Mouse (Mus musculus) neural tube, embryonic 11.5 days (tissue): ENCODE results near the gene Cdh23. TPM values are rescaled to one million over a fixed set of nuclear protein-coding genes. Genes with fewer than 3 reads are reported as not detected.

Experiments
- ATAC-seq: fragments of 200-750 bp; cut with Nextera tagmentation; 2 replicates; pipeline ENCODE4 v1.8.0; 2017; ENCODE audit warnings: moderate number of reproducible peaks, mild to moderate bottlenecking, moderate TSS enrichment, moderate library complexity; ENCODE audit not compliant: insufficient read depth, low FRiP score, low TSS enrichment
- DNase-seq: peaks from one replicate; pipeline ENCODE4 v3.0.0-alpha.2; 2015; ENCODE audit warnings: low spot score
- H3K27ac ChIP-seq: fragments of 300-500 bp; sonication (generic); 2 replicates; pipeline ENCODE4 v1.5.1; 2014; ENCODE audit warnings: low read depth, mild to moderate bottlenecking, low read length
- H3K27me3 ChIP-seq: fragments of 300-500 bp; sonication (generic); 2 replicates; pipeline ENCODE4 v1.6.1; 2014; ENCODE audit warnings: mild to moderate bottlenecking, low read length, mixed read lengths; ENCODE audit not compliant: control insufficient read depth, insufficient read depth
- H3K36me3 ChIP-seq: fragments of 300-500 bp; sonication (generic); 2 replicates; pipeline ENCODE4 v1.6.1; 2014; ENCODE audit warnings: mild to moderate bottlenecking, low read length, moderate library complexity, mixed read lengths; ENCODE audit not compliant: control insufficient read depth, insufficient read depth
- H3K4me1 ChIP-seq: fragments of 300-500 bp; sonication (generic); 2 replicates; pipeline ENCODE4 v1.6.1; 2014; ENCODE audit warnings: low read length, mixed read lengths; ENCODE audit not compliant: control insufficient read depth, insufficient read depth
- H3K4me2 ChIP-seq: fragments of 300-500 bp; sonication (generic); 2 replicates; pipeline ENCODE4 v1.6.1; 2014; ENCODE audit warnings: low read depth, mild to moderate bottlenecking, moderate library complexity
- H3K4me3 ChIP-seq: fragments of 300-500 bp; sonication (generic); 2 replicates; pipeline ENCODE4 v1.5.1; 2014; ENCODE audit warnings: low read depth, low read length
- H3K9ac ChIP-seq: fragments of 300-500 bp; sonication (generic); 2 replicates; pipeline ENCODE4 v1.6.1; 2014; ENCODE audit warnings: mild to moderate bottlenecking, low read length
- H3K9me3 ChIP-seq: fragments of 300-500 bp; sonication (generic); 2 replicates; pipeline ENCODE4 v1.6.1; 2016; ENCODE audit warnings: low read length; ENCODE audit not compliant: control insufficient read depth
- WGBS: fragments of 180-500 bp; shearing (Covaris S2); extraction: QIAGEN DNeasy Blood & Tissue Kit; methylation state at CpG from one replicate; pipeline ENCODE4 v1.1.7; 2014; 5-methylcytosine and 5-hydroxymethylcytosine counted together
- polyA plus RNA-seq: library from polyadenylated mRNA; unstranded; fragments of >200 nt; fragmentation: Nextera tagmentation; extraction: Ambion mirVana; gene quantifications from 2 replicates; pipeline ENCODE4 v1.2.1, GENCODE M21; 2014

Gene Cdh23
- polyA plus RNA-seq, 1 experiment from 2014 or later: 0.50 TPM

DNA sequence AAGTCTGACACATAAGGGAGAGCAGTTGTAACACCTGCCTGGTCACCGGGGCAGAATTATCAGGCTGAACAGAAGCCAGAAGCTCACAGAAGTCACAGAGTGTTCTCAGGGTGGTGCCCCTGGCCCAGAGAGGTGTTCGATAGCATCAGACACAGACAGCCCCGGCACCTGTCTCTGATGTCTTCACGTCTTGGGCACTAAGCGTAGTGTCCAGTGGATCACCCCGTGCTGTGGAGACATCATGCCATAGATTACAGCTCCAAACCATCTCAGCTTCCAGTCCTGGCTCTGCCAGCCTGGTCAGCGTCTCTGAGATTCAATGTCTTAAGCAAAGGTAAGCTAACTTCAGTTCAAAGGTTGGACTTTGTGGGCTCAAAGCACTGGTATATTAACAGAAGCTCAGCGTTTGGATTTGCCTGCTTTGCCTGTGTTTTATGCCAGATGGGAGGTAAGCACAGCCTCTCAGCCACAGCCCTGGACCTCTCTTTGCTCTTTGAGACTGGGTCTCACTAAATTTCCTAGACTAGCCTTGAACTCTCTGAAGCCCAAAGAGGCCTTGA, 429.4 kb downstream of the Cdh23 start:
- ATAC-seq: no peak
- 92% methylated on average over 8 of the region's 8 CpGs for WGBS
- Histone ChIP-seq H3K4me2 (no peak overlapping the region), H3K27me3 (no peaks in the 10 kb centered on the region), H3K9me3 (no peaks in the 10 kb centered on the region), H3K36me3 (no peaks in the 10 kb centered on the region), H3K4me1 (no peaks in the 10 kb centered on the region), H3K9ac (no peak overlapping the region), H3K27ac (no peak overlapping the region), H3K4me3 (no peak overlapping the region)
- DNase-seq: no peak

DNA sequence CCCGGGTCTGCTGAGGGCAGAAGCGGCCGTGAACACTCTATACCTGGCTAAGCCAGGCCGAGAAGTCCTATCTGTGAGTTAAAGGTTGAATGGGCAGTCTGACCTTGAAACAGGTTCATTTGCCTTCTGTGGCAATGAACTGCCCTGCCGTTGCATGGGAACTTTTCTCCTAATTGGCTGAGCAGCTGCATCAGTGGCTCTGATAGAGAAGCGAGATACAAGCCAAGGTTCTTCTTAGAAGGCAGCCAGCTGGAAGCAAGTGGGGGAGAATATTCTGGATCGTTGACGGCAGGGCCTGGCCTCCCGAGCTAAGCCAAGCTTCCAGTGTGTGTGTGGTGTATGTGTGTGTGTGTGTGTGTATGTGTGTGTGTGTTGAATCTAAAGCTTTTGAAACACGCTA, 431.0 kb downstream of the Cdh23 start:
- H3K27me3 ChIP-seq: no peaks in the 10 kb centered on the region
- H3K9ac ChIP-seq: no peak overlapping the region
- ATAC-seq (no peak), DNase-seq (no peak)
- no peaks in the 10 kb centered on the region for H3K36me3 ChIP-seq
- no peaks in the 10 kb centered on the region for H3K4me1 ChIP-seq
- H3K4me3 ChIP-seq: no peak overlapping the region
- 88% methylated on average over 10 of the region's 10 CpGs for WGBS
- no peak overlapping the region for H3K4me2 ChIP-seq
- no peak overlapping the region for H3K27ac ChIP-seq
- no peaks in the 10 kb centered on the region for H3K9me3 ChIP-seq

DNA sequence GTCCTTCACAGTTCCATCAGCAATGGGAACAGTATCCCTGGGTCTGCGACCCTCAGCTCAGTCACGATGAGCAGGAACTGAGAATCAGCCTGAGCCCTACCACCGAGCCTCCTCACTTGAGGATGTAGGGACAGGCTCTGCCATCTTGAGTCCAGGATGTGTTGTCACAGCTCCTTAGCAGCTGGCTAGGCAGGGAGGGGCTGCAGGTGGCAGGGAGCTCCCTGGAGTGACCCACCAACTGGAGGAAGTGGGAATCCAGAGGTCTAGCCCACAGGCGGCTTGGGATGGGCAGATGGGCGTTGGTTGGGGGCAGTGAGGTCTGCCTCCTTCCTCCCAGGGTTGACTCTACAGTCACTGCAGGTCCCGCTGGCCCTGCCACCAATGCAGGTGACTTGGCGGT, 432.9 kb downstream of the Cdh23 start:
- H3K4me2 ChIP-seq: no peak overlapping the region
- DNase-seq: no peak
- H3K4me3 ChIP-seq: no peak overlapping the region
- H3K36me3 ChIP-seq: no peaks in the 10 kb centered on the region
- no peak overlapping the region for H3K27ac ChIP-seq
- no peak for ATAC-seq
- 79% methylated on average over 7 of the region's 7 CpGs for WGBS
- no peaks in the 10 kb centered on the region for H3K4me1 ChIP-seq
- H3K9me3 ChIP-seq: no peaks in the 10 kb centered on the region
- no peak overlapping the region for H3K9ac ChIP-seq
- no peaks in the 10 kb centered on the region for H3K27me3 ChIP-seq

DNA sequence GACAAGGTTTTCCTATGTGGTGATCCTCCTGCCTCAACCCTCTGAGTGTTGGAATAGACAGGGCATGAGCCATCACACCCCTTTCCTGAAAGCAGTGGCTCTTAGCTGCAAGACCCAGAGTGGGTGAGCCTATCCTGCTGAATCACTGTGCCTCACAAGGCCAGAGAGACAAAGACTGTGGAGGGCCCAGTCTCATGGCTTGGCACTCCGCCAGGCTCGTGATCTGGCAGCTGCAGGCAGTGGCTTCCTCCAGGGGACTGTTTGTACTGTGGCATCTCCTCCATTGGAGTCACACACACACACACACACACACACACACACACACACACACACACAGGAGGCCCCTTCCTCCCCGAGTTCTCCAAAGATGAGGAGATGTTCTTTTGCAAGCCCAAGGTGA, 433.9 kb downstream of the Cdh23 start:
- Histone ChIP-seq H3K27me3 (no peaks in the 10 kb centered on the region), H3K9ac (no peak overlapping the region), H3K4me2 (no peak overlapping the region), H3K4me1 (no peaks in the 10 kb centered on the region), H3K9me3 (no peaks in the 10 kb centered on the region), H3K4me3 (no peak overlapping the region), H3K27ac (no peak overlapping the region), H3K36me3 (no peaks in the 10 kb centered on the region)
- WGBS: 78% methylated on average over 3 of the region's 3 CpGs
- DNase-seq (peak; percentile 72), ATAC-seq (peak; percentile 60; the same call in 1 of the 2 replicates)

DNA sequence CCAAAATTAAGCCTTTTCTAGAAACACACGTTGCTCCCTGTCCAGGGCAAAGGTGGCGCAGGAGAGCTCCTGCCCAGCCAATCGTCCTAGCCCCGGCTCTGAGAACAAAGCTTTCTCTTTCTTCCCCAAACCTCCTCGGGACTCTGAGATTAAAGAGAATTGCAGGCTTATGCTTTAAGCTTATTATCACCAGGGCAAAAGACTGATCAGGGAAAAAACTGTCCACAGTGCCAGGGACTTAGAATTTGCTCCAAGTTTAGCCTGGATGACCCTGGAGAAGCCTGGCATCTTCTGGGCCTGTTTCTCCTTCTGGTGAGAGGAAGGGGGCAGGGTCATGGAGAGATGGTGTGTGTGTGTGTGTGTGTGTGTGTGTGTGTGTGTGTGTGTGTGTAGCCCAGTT, 434.8 kb downstream of the Cdh23 start:
- WGBS: 38% methylated on average over 5 of the region's 5 CpGs
- no peak overlapping the region for H3K4me2 ChIP-seq
- H3K9me3 ChIP-seq: no peaks in the 10 kb centered on the region
- H3K27ac ChIP-seq: no peak overlapping the region
- H3K36me3 ChIP-seq: no peaks in the 10 kb centered on the region
- no peaks in the 10 kb centered on the region for H3K27me3 ChIP-seq
- DNase-seq (no peak), ATAC-seq (no peak)
- no peak overlapping the region for H3K9ac ChIP-seq
- H3K4me1 ChIP-seq: no peaks in the 10 kb centered on the region
- H3K4me3 ChIP-seq: no peak overlapping the region

DNA sequence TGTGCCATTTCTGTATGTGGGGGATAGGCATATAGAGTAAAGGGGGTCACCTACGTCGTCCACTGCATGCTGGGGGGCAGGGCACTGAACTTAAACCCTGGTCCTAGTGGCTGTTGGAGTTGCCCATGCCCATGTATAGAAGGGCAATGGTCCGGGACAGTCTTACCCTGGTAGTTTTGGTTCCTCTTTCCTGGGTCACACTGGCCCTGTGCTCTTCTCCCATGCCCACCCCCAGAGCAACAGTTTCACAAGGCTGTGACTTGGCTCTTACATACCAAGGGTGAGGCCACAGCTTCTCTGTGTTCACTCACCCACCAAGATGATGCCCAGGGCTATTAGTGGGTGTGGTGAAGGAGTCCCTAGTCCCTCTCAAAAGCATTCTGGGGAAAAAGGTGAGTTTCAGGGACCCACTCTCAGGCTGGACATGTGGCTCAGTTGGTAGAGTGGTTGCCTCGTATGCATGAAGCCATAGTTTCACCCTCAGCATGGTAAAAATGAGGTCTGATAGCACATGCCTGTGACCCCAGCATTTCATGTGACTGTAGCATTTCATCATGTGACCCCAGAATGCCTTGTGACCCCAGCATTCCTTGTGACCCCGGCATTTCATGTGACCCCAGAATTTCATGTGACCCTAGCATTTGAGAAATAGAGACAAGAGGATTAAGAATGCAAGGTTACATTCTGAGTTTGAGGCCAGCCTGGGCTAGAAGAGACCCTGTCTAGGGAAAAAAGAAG, 435.6 kb downstream of the Cdh23 start:
- WGBS: 86% methylated on average over 5 of the region's 5 CpGs
- no peak for ATAC-seq
- H3K4me1 ChIP-seq: no peaks in the 10 kb centered on the region
- H3K9ac ChIP-seq: no peak overlapping the region
- H3K27me3 ChIP-seq: no peaks in the 10 kb centered on the region
- no peak overlapping the region for H3K4me3 ChIP-seq
- H3K27ac ChIP-seq: no peak overlapping the region
- no peaks in the 10 kb centered on the region for H3K36me3 ChIP-seq
- H3K4me2 ChIP-seq: no peak overlapping the region
- no peaks in the 10 kb centered on the region for H3K9me3 ChIP-seq
- no peak for DNase-seq

DNA sequence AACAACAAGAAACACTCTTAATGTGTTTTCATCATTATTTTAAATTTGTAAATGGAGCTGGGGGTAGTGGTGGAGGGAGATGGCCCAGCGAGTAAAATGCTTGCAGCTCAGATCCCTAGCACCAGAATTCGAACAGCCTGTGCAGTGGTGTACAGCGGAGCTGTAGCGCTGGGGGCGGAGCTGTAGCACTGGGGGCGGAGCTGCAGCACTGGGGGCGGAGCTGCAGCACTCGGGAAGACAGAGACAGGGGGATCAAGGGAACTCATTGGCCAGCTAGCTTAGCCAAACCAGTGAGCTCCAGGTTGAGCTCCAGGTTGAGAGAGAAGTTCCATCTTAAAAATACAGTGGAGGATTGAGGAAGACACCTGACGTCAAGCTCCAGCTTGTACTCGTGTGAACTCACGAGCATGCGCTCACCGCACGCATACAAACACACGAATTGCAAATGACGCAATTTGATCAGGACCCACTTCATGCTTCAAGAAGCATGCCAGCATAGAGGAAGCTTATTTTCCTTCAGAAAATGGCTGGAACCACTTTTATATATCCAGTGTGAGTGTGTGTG, 438.9 kb downstream of the Cdh23 start:
- no peaks in the 10 kb centered on the region for H3K36me3 ChIP-seq
- no peaks in the 10 kb centered on the region for H3K9me3 ChIP-seq
- WGBS: 64% methylated on average over 16 of the region's 16 CpGs
- H3K9ac ChIP-seq: no peak overlapping the region
- H3K4me2 ChIP-seq: no peak overlapping the region
- no peak overlapping the region for H3K27ac ChIP-seq
- no peak overlapping the region for H3K4me3 ChIP-seq
- H3K4me1 ChIP-seq: no peaks in the 10 kb centered on the region
- ATAC-seq (no peak), DNase-seq (peak; percentile 33)
- no peaks in the 10 kb centered on the region for H3K27me3 ChIP-seq

DNA sequence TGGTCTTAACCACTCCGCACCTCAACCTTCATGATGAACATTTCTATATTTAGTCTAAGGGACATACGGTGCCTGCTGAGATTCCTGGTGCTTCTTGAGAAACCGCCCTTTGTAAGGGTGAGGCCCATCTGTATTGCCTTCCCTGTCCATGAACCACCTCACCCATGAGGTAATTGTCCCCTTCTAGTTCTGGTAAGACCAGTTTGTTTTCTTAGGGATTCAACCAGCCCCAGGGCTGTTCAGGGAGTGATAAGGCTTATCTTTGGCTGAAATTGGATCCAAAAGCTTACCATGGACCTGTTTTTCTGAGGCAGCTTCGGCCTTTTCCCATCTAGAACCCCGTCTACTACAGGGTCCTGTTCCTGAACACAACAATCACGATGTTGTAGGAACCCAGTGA, 440.2 kb downstream of the Cdh23 start:
- Histone ChIP-seq H3K4me3 (no peak overlapping the region), H3K36me3 (no peaks in the 10 kb centered on the region), H3K27me3 (no peaks in the 10 kb centered on the region), H3K4me2 (no peak overlapping the region), H3K9me3 (no peaks in the 10 kb centered on the region), H3K27ac (no peak overlapping the region), H3K9ac (no peak overlapping the region), H3K4me1 (no peaks in the 10 kb centered on the region)
- DNase-seq: no peak
- no peak for ATAC-seq
- 87% methylated on average over 6 of the region's 6 CpGs for WGBS
